18 mouse cellular contexts compared by ENCODE assay signal in the genomic region with DNA sequence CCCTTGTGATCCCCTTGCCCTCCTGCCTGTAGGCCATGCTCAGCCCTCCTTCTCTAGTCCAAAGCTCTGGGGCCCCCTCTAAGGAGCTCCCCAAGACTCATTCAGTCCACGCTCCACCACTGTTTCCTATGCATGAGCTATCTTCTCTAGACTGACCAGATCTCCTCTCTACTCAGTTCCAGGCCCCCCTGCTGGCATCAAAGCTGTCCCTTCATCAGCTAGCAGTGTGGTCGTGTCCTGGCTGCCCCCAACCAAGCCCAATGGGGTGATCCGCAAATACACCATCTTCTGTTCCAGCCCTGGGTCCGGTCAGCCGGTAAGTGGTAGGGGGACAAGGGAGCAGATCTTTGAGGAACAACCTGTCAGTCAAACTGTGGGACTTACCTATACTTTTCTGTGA.
"Had no signal": no experiment of that assay in that cellular context is flagged by ENCODE, and none has a peak within 500 bp of the region (broad histone marks: within the 10 kb centered on the region; RNA-seq: fewer than 3 reads in every experiment).

No protein-coding gene starts in this region.

- H3K4me3 ChIP-seq: limb, embryonic 15.5 days; liver, embryonic 12.5 days; megakaryocyte, embryonic 14.5 days; midbrain, embryonic 15.5 days; neural tube, embryonic 12.5 days; stomach, embryonic 15.5 days had no signal

- H3K4me2 ChIP-seq: limb, embryonic 15.5 days; liver, embryonic 12.5 days; lung, embryonic 14.5 days; midbrain, embryonic 11.5 days; midbrain, embryonic 15.5 days; neural tube, embryonic 12.5 days; stomach, embryonic 15.5 days had no signal

- DNase-seq: kidney, postnatal 36 days; layer of hippocampus, adult 9-11 months; layer of hippocampus, postnatal 36 days; lung, embryonic 14.5 days; lung, postnatal 10 days; retina, postnatal 1 day; right cerebral cortex, postnatal 14 days; thymus, adult 2 months; thymus, postnatal 25 days had no signal

- H3K9me3 ChIP-seq: limb, embryonic 15.5 days; liver, embryonic 12.5 days; midbrain, embryonic 15.5 days; neural tube, embryonic 12.5 days; stomach, embryonic 15.5 days had no signal

- H3K27ac ChIP-seq: kidney, postnatal 0 days; limb, embryonic 15.5 days; liver, embryonic 12.5 days; macrophage; midbrain, embryonic 15.5 days; neural tube, embryonic 12.5 days; stomach, embryonic 15.5 days had no signal

- H3K36me3 ChIP-seq: limb, embryonic 15.5 days; liver, embryonic 12.5 days; midbrain, embryonic 15.5 days; neural tube, embryonic 12.5 days; stomach, embryonic 15.5 days had no signal

- ATAC-seq: liver, embryonic 12.5 days; midbrain, embryonic 15.5 days had no signal

- H3K27me3 ChIP-seq: limb, embryonic 15.5 days; liver, embryonic 12.5 days; midbrain, embryonic 15.5 days; neural tube, embryonic 12.5 days; stomach, embryonic 15.5 days had no signal

- H3K9ac ChIP-seq: limb, embryonic 15.5 days; liver, embryonic 12.5 days; lung, embryonic 14.5 days; midbrain, embryonic 15.5 days; neural tube, embryonic 12.5 days; stomach, embryonic 15.5 days had no signal

- H3K4me1 ChIP-seq: limb, embryonic 15.5 days; liver, embryonic 12.5 days; megakaryocyte, embryonic 14.5 days; midbrain, embryonic 15.5 days; neural tube, embryonic 12.5 days; stomach, embryonic 15.5 days had no signal
